Mouse (Mus musculus) testis, adult 2 months (tissue): ENCODE results near the gene Eno4. TPM values are rescaled to one million over a fixed set of nuclear protein-coding genes. Genes with fewer than 3 reads are reported as not detected.

Source experiments
- H3K27ac ChIP-seq: fragments of 200-500 bp; 2 replicates; pipeline ENCODE4 v1.5.1; 2012; ENCODE audit warnings: low read depth, low read length; ENCODE audit not compliant: control insufficient read depth, insufficient read depth
- H3K27me3 ChIP-seq: fragments of 200-500 bp; 2 replicates; pipeline ENCODE4 v1.6.1; 2012; ENCODE audit warnings: mild to moderate bottlenecking, low read length, moderate library complexity; ENCODE audit not compliant: control insufficient read depth, insufficient read depth
- H3K36me3 ChIP-seq: fragments of 200-500 bp; 2 replicates; pipeline ENCODE4 v1.6.1; 2012; ENCODE audit warnings: mild to moderate bottlenecking, low read length; ENCODE audit not compliant: control insufficient read depth, insufficient read depth
- H3K4me1 ChIP-seq: fragments of 200-500 bp; 2 replicates; pipeline ENCODE4 v1.6.1; 2012; ENCODE audit warnings: low read length; ENCODE audit not compliant: control insufficient read depth, insufficient read depth
- H3K4me3 ChIP-seq: fragments of 200-500 bp; 2 replicates; pipeline ENCODE4 v1.5.1; 2012; ENCODE audit warnings: low read depth, mild to moderate bottlenecking, low read length, moderate library complexity, mixed read lengths; ENCODE audit not compliant: control insufficient read depth
- CTCF ChIP-seq: fragments of 200-500 bp; IDR thresholded peaks from 2 replicates; pipeline ENCODE4 v1.5.1; 2012; ENCODE audit warnings: low read depth, mild to moderate bottlenecking, inconsistent platforms, low read length, moderate library complexity; ENCODE audit not compliant: control insufficient read depth, insufficient read depth, insufficient replicate concordance
- POLR2A ChIP-seq: fragments of 200-500 bp; IDR thresholded peaks from 2 replicates; pipeline ENCODE4 v1.6.1; 2012; ENCODE audit warnings: low read depth, mild to moderate bottlenecking, inconsistent platforms, low read length, moderate library complexity; ENCODE audit not compliant: control insufficient read depth
- polyA plus RNA-seq: library from polyadenylated mRNA; depleted of rRNA; stranded (reverse); fragments of >200 nt; gene quantifications from 2 replicates; pipeline ENCODE4 v1.2.3, GENCODE M21; 2012; rRNA removed

Eno4 gene
- polyA plus RNA-seq, 1 experiment, result 33.5 TPM

DNA sequence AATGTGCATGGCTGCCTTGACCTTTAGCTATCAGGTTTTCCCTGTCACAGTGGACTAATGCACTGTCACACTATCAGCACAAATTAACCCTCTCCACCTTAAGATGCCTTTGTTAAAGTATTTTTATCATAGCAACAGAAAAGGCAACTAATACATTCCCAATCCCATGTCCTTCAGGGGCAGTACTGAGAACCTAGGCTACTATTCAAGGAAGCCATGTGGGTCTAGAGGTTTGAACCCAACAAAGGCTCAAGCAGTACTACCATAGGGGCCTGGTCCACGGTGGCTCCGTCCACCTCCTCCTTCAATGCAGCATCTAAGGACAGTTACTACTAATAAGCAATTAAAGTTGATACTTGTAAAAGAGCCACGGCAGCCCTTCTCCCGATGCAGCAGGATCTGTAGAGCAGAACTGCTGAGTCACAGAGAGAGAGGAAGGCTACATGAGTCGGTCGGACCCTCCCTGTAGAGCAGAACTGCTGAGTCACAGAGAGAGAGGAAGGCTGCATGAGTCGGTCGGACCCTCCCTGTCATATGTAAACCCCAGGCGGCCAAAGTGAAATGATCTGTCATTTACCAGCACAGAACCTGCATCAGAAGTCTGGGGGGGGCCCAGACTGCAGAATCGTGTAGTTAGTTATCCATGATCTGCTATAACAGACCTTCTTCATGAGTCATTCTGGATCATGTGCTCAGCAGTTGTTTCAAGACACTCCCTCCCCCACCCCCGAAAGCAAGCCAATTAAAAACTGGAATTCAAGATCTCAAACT is 35.4 kb downstream of the Eno4 start:
- no peaks in the 10 kb centered on the region for H3K4me1 ChIP-seq
- H3K27me3 ChIP-seq, result no peaks in the 10 kb centered on the region
- TF ChIP-seq POLR2A (no peak), CTCF (no peak)
- no peaks in the 10 kb centered on the region for H3K36me3 ChIP-seq
- H3K4me3 ChIP-seq, result no peak overlapping the region
- H3K27ac ChIP-seq, result no peak overlapping the region

DNA sequence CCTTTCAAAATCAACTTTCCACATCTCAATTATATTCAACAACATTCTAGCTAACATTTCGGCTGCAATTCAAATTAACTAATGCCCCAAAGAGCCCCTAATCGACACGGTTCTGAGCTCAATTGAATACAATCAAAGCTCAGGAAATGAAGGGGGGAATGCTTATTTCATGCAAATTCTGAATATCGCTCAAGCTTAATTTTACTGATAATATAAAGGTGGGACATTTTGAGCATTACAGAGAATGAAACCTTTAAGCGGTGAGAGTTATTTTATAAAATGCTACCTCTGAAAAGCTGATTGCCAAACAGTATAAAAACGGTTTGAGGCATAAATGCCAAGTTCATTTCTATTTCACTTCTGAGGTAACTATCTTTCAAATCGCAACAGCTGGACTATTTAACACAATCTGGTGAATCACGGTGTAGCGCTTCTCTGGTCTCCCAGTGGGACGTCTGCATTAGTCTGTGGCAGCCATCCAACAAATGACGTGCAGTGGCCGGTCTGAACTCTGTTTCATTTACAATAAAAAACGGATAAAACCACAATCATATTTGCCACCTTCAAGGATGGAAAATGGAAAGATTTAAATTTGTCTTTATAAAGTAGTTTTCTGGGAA is 36.3 kb downstream of the Eno4 start:
- Histone ChIP-seq H3K4me1 (no peaks in the 10 kb centered on the region), H3K27ac (no peak overlapping the region), H3K36me3 (no peaks in the 10 kb centered on the region), H3K27me3 (no peaks in the 10 kb centered on the region), H3K4me3 (no peak overlapping the region)
- TF ChIP-seq CTCF (no peak), POLR2A (no peak)

DNA sequence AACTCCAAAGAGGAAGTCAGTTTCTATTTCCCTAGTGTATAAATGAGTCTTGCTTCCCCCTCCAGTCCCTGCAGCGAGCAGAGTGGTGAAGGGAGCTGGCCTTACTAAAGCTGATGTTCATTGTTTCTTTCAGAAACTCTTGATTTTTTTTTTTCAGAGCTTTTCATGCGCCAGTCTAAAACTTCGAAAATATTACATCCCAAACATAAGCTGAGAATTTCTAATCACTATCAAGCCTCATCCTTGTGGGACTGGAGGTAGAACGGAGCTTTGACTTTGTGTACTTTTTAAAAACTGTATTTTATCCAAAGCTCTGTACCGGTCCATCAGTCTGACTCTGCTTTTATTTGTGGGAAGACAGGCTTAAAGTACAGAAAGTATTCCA is 36.8 kb downstream of the Eno4 start:
- Histone ChIP-seq H3K4me3 (no peak overlapping the region), H3K4me1 (no peaks in the 10 kb centered on the region), H3K36me3 (no peaks in the 10 kb centered on the region), H3K27me3 (no peaks in the 10 kb centered on the region), H3K27ac (no peak overlapping the region)
- TF ChIP-seq POLR2A (no peak), CTCF (no peak)

DNA sequence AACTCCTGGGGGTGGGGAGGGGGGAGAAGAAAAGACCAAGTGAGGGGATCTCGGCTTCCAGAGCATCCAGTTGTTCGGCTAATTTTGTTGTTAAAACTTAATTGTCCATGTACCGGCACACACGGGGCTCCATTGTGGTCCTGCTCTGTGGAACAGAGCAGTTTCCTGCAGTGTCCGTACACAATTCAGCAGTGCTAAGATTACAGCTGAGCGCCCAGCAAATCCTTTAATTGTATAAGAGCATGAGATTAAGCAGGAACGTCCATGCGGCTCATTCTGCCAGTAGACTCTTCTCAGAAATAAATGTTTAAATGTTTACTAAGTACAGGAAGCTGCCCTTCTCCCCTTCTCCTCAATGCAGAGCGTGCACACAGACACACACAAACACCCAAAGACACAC is 38.3 kb downstream of the Eno4 start:
- Histone ChIP-seq H3K36me3 (no peaks in the 10 kb centered on the region), H3K4me1 (no peaks in the 10 kb centered on the region), H3K27me3 (no peaks in the 10 kb centered on the region), H3K27ac (no peak overlapping the region), H3K4me3 (no peak overlapping the region)
- TF ChIP-seq CTCF (no peak), POLR2A (no peak)

DNA sequence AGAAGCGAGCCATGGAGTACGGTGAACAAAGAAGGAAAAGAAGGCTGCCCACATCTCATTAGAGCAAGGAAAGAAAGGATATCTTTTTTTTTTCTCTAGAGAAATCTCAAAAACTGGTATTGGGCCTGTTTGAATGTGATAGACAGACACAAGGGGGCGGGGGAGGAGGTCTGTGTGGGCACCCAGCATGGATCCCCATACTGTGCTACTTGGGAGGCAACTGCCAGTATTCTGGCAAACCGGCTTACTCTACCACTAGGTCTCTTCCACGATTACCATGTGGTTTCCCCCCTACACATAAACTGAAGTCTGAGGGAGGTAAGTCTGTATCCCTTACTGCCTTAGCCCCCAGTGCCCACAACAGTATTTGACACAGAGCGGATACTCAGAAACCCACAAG is 59.6 kb downstream of the Eno4 start:
- H3K27ac ChIP-seq, result no peak overlapping the region

GRCm38 (mm10) chr19:59006577-59007340 is 63.5 kb downstream of the Eno4 start:
- no peak for TF ChIP-seq POLR2A
- TF ChIP-seq CTCF, result no peak
- no peak overlapping the region for H3K4me3 ChIP-seq
- no peaks in the 10 kb centered on the region for H3K36me3 ChIP-seq
- H3K27ac ChIP-seq, result no peak overlapping the region
- H3K27me3 ChIP-seq, result no peaks in the 10 kb centered on the region
- H3K4me1 ChIP-seq, result no peaks in the 10 kb centered on the region

More for the DNA sequence above, 59.6 kb downstream of the Eno4 start:
- TF ChIP-seq POLR2A (no peak), CTCF (no peak)
- H3K27me3 ChIP-seq, result no peaks in the 10 kb centered on the region
- no peak overlapping the region for H3K4me3 ChIP-seq
- no peaks in the 10 kb centered on the region for H3K4me1 ChIP-seq
- no peaks in the 10 kb centered on the region for H3K36me3 ChIP-seq

GRCm38 (mm10) chr19:59010802-59011201 is 67.6 kb downstream of the Eno4 start:
- TF ChIP-seq POLR2A (no peak), CTCF (no peak)
- Histone ChIP-seq H3K36me3 (no peaks in the 10 kb centered on the region), H3K4me3 (no peak overlapping the region), H3K4me1 (no peaks in the 10 kb centered on the region), H3K27ac (no peak overlapping the region), H3K27me3 (no peaks in the 10 kb centered on the region)

Other genes starting within 250 kb of the Eno4 start
- 0.19 TPM in 2 replicates for gene Pnliprp1, start 214.5 kb upstream of the Eno4 start, polyA plus RNA-seq
- 0.14 and 0.32 TPM in 2 replicates for gene Pnliprp2, start 183.7 kb upstream of the Eno4 start, polyA plus RNA-seq
- gene 1700019N19Rik, start 149.0 kb upstream of the Eno4 start, polyA plus RNA-seq, result 595 and 599 TPM in 2 replicates
- 51.0 and 52.5 TPM in 2 replicates for gene Hspa12a, start 229 bp downstream of the Eno4 start, polyA plus RNA-seq
- gene Shtn1, start 132.7 kb downstream of the Eno4 start, polyA plus RNA-seq, result 3.4 and 3.9 TPM in 2 replicates
- gene Vax1, start 226.6 kb downstream of the Eno4 start, polyA plus RNA-seq, result 0.33 and 0.60 TPM in 2 replicates